Mouse (Mus musculus) MEL (cell line): ENCODE results near the gene Gm49486. TPM values are rescaled to one million over a fixed set of nuclear protein-coding genes. Genes with fewer than 3 reads are reported as not detected.

Experiments
- DNase-seq: peaks from one replicate; pipeline ENCODE4 v3.0.0; 2011; ENCODE audit warnings: low read depth, low spot score
- H3K27ac ChIP-seq: 2 replicates; pipeline ENCODE4 v1.5.1; 2012; ENCODE audit warnings: low read depth, mild to moderate bottlenecking, control low read depth, low read length, moderate library complexity; ENCODE audit not compliant: control insufficient read depth
- H3K27me3 ChIP-seq, 2 experiments: fragments of 150-350 bp in 1 of 2; sonication (generic) in 1 of 2; 2 replicates each; pipeline ENCODE4 v1.6.1; 2012; ENCODE audit warnings: low read length in 2 of 2, mild to moderate bottlenecking in 2 of 2, improper control_type of control experiment in 1 of 2, moderate library complexity in 1 of 2; ENCODE audit not compliant: insufficient read depth in 2 of 2, control insufficient read depth in 1 of 2
- H3K36me3 ChIP-seq, 2 experiments: 2 replicates each; pipeline ENCODE4 v1.6.1; 2012 to 2014; ENCODE audit warnings: low read length in 2 of 2, improper control_type of control experiment in 1 of 2, inconsistent platforms in 1 of 2, mild to moderate bottlenecking in 1 of 2; ENCODE audit not compliant: insufficient read depth in 2 of 2, control insufficient read depth in 1 of 2
- H3K4me1 ChIP-seq, 2 experiments: fragments of 150-350 bp in 1 of 2; sonication (generic) in 1 of 2; 2 replicates each; pipeline ENCODE4 v1.6.1; 2012; ENCODE audit warnings: low read length in 2 of 2, improper control_type of control experiment in 1 of 2, mild to moderate bottlenecking in 1 of 2; ENCODE audit not compliant: insufficient read depth in 2 of 2, control insufficient read depth in 1 of 2
- H3K4me3 ChIP-seq, 2 experiments: fragments of 150-350 bp in 1 of 2; sonication (generic) in 1 of 2; 2 replicates each; pipeline ENCODE4 v1.5.1; 2012; ENCODE audit warnings: low read depth in 2 of 2, low read length in 2 of 2, mild to moderate bottlenecking in 2 of 2, moderate library complexity in 2 of 2, control low read depth in 1 of 2, improper control_type of control experiment in 1 of 2; ENCODE audit not compliant: control insufficient read depth in 1 of 2, insufficient read depth in 1 of 2
- H3K79me2 ChIP-seq: 2 replicates; pipeline ENCODE4 v1.6.1; 2012; ENCODE audit warnings: mild to moderate bottlenecking, low read length, moderate library complexity; ENCODE audit not compliant: control insufficient read depth, poor library complexity, insufficient read depth
- H3K9ac ChIP-seq: 2 replicates; pipeline ENCODE4 v1.6.1; 2012; ENCODE audit warnings: low read depth, mild to moderate bottlenecking, control low read depth, low read length, moderate library complexity; ENCODE audit not compliant: control insufficient read depth, poor library complexity, severe bottlenecking
- H3K9me3 ChIP-seq: fragments of 150-350 bp; sonication (generic); replicated peaks from 2 replicates; pipeline ENCODE4 v1.6.1; 2012; ENCODE audit warnings: mild to moderate bottlenecking, low read length, improper control_type of control experiment, moderate library complexity; ENCODE audit not compliant: insufficient read depth
- BHLHE40 ChIP-seq: IDR thresholded peaks from 2 replicates; pipeline ENCODE4 v1.6.1; 2012; ENCODE audit warnings: low read depth, mild to moderate bottlenecking, inconsistent platforms, low read length, improper control_type of control experiment, borderline replicate concordance
- CHD1 ChIP-seq: IDR thresholded peaks from 2 replicates; pipeline ENCODE4 v1.6.1; 2012; ENCODE audit warnings: low read depth, mild to moderate bottlenecking, inconsistent platforms, low read length, improper control_type of control experiment
- CHD2 ChIP-seq: IDR thresholded peaks from 2 replicates; pipeline ENCODE4 v1.6.1; 2011; ENCODE audit warnings: low read length, improper control_type of control experiment
- ELF1 ChIP-seq: IDR thresholded peaks from 2 replicates; pipeline ENCODE4 v1.6.1; 2014; ENCODE audit warnings: low read depth, mild to moderate bottlenecking, inconsistent platforms, low read length, improper control_type of control experiment, moderate library complexity
- GATA1 ChIP-seq: IDR thresholded peaks from 2 replicates; pipeline ENCODE4 v1.6.1; 2011; ENCODE audit warnings: low read depth, low read length, improper control_type of control experiment
- KAT2A ChIP-seq: conservative IDR thresholded peaks from 2 replicates; pipeline ENCODE4 v1.6.1; 2012; ENCODE audit warnings: low read depth, low read length, improper control_type of control experiment, inconsistent platforms
- MAFK ChIP-seq: IDR thresholded peaks from 2 replicates; pipeline ENCODE4 v1.6.1; 2011; ENCODE audit warnings: low read depth, mild to moderate bottlenecking, low read length, improper control_type of control experiment, borderline replicate concordance
- MAX ChIP-seq: IDR thresholded peaks from 2 replicates; pipeline ENCODE4 v1.6.1; 2011; ENCODE audit warnings: low read length, improper control_type of control experiment
- MEF2A ChIP-seq: IDR thresholded peaks from 2 replicates; pipeline ENCODE4 v1.6.1; 2014; ENCODE audit warnings: low read depth, mild to moderate bottlenecking, inconsistent platforms, low read length, improper control_type of control experiment; ENCODE audit not compliant: poor library complexity, insufficient replicate concordance, severe bottlenecking; ENCODE audit errors: extremely low read depth
- MYB ChIP-seq: IDR thresholded peaks from 2 replicates; pipeline ENCODE4 v1.6.1; 2011; ENCODE audit warnings: mild to moderate bottlenecking, low read depth, low read length, improper control_type of control experiment
- NRF1 ChIP-seq: IDR thresholded peaks from 2 replicates; pipeline ENCODE4 v1.6.1; 2014; ENCODE audit warnings: low read depth, mild to moderate bottlenecking, inconsistent platforms, low read length, improper control_type of control experiment, moderate library complexity; ENCODE audit not compliant: poor library complexity, insufficient read depth, severe bottlenecking
- POLR2AphosphoS5 ChIP-seq: IDR thresholded peaks from 2 replicates; pipeline ENCODE4 v1.6.1; 2012; ENCODE audit warnings: low read depth, borderline replicate concordance, mild to moderate bottlenecking, inconsistent platforms, low read length, moderate library complexity, mixed read lengths
- SIN3A ChIP-seq: IDR thresholded peaks from 2 replicates; pipeline ENCODE4 v1.6.1; 2012; ENCODE audit warnings: low read length, improper control_type of control experiment, inconsistent platforms
- TCF12 ChIP-seq: IDR thresholded peaks from 2 replicates; pipeline ENCODE4 v1.6.1; 2014; ENCODE audit warnings: low read depth, mild to moderate bottlenecking, inconsistent platforms, low read length, improper control_type of control experiment, moderate library complexity
- UBTF ChIP-seq: IDR thresholded peaks from 2 replicates; pipeline ENCODE4 v1.6.1; 2012; ENCODE audit warnings: low read depth, mild to moderate bottlenecking, inconsistent platforms, low read length, improper control_type of control experiment, moderate library complexity, borderline replicate concordance; ENCODE audit not compliant: insufficient read depth
- USF1 ChIP-seq: IDR thresholded peaks from 2 replicates; pipeline ENCODE4 v1.6.1; 2014; ENCODE audit warnings: low read depth, mild to moderate bottlenecking, inconsistent platforms, low read length, improper control_type of control experiment, moderate library complexity
- USF2 ChIP-seq, 2 experiments: IDR thresholded peaks; 2 replicates each; pipeline ENCODE4 v1.6.1; 2011 to 2012; ENCODE audit warnings: improper control_type of control experiment in 2 of 2, low read length in 2 of 2, borderline replicate concordance in 1 of 2, inconsistent platforms in 1 of 2, low read depth in 1 of 2, mild to moderate bottlenecking in 1 of 2; ENCODE audit not compliant: insufficient read depth in 1 of 2
- ZNF384 ChIP-seq: IDR thresholded peaks from 2 replicates; pipeline ENCODE4 v1.6.1; 2012; ENCODE audit warnings: low read depth, mild to moderate bottlenecking, inconsistent platforms, low read length, improper control_type of control experiment
- polyA plus RNA-seq, 2 experiments: library from polyadenylated mRNA; stranded (reverse) in 1 of 2; unstranded in 1 of 2; fragments of >175 nt in 1 of 2; fragments of >200 nt in 1 of 2; gene quantifications; 2 replicates each; pipeline versions ENCODE4 v1.2.1 to v1.2.4; 2012; ENCODE audit warnings: low replicate concordance in 2 of 2, low read depth in 1 of 2; ENCODE audit not compliant: insufficient read length in 2 of 2, insufficient read depth in 1 of 2, missing spikeins in 1 of 2
- total RNA-seq: library from RNA; depleted of rRNA; stranded (reverse); fragments of 300-350 nt; gene quantifications from 2 replicates; pipeline ENCODE4 v1.2.3, GENCODE M21; 2012

The Gm49486 gene
- total and polyA plus RNA-seq, 3 experiments = 0.12 to 0.46 TPM; not detected in 1

DNA sequence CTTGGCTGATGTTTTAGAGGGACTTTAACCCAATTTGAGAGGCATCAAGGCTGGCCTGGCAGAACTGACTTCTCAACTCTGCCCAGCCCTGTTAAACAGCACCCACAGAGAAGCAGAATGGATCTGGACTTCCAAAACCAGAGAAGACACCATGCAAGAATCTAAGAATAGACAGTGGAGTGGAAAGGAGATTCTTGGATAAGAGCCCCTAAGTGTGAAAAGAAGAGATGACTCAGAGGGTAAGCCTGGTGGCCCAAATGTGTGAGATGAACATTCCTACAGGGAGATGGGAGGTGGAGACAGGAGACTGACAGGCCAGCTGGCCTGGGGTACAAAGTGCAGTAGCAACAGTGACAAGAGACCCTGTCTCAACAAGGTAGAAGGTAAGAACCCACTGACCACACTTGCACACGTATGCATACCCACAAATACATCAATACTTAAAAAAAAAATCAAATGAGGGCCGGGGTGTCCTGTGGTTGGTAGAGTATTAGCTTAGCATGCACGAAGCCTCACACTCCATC is 33.7 kb downstream of the Gm49486 start:
- TF ChIP-seq CHD1 (no peak), SIN3A (no peak), UBTF (no peak), CHD2 (no peak), USF2 (IDR thresholded peaks at IDR 0.05; ENCODE audit: borderline replicate concordance in 1 of 2, insufficient read depth in 1 of 2, low read depth in 1 of 2, low read length in 2 of 2) (no peak), MAX (no peak), BHLHE40 (no peak), TCF12 (no peak), ZNF384 (no peak), NRF1 (no peak), POLR2AphosphoS5 (no peak), MYB (no peak), MAFK (no peak), GATA1 (no peak), MEF2A (no peak), ELF1 (no peak), KAT2A (no peak), USF1 (no peak)
- Histone ChIP-seq H3K79me2 (no peaks in the 10 kb centered on the region), H3K9ac (no peak overlapping the region), H3K36me3 (no peaks in the 10 kb centered on the region), H3K27me3 (no peaks in the 10 kb centered on the region), H3K4me3 (no peak overlapping the region), H3K4me1 (no peaks in the 10 kb centered on the region), H3K9me3 (no peaks in the 10 kb centered on the region), H3K27ac (no peak overlapping the region)
- no peak for DNase-seq

DNA sequence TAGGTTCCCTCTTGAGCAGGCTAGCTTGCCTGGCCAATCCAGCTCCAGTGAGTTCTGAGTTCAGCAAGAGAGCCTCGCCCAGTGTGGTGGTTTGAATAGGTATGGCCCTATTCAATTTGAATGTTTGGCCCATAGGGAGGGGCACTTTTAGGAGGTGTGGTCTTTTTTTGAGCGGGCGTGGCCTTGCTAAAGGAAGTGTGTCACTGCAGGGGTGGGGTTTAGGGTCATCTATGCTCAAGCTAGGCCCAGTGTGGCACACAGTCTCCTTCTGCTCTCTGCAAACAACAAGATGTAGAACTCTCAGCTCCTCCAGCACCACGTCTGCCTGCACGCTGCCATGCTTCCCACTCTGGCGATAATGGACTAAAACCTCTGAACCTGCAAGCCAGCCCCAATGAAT is 34.5 kb downstream of the Gm49486 start:
- H3K4me1 ChIP-seq = no peaks in the 10 kb centered on the region
- H3K36me3 ChIP-seq = no peaks in the 10 kb centered on the region
- no peak for TF ChIP-seq NRF1
- DNase-seq = no peak
- no peaks in the 10 kb centered on the region for H3K9me3 ChIP-seq
- no peak overlapping the region for H3K27ac ChIP-seq
- H3K27me3 ChIP-seq = no peaks in the 10 kb centered on the region
- H3K4me3 ChIP-seq = no peak overlapping the region
- H3K9ac ChIP-seq = no peak overlapping the region
- H3K79me2 ChIP-seq = no peaks in the 10 kb centered on the region
